Mouse (Mus musculus) hindbrain, embryonic 10.5 days (tissue): Measurements from ENCODE around the gene Lrp1. TPM values are rescaled to one million over a fixed set of nuclear protein-coding genes. Genes with fewer than 3 reads are reported as not detected.

Source experiments
- DNase-seq: peaks from one replicate; pipeline ENCODE4 v3.0.0-alpha.2; 2017; ENCODE audit warnings: low spot score
- H3K27ac ChIP-seq: fragments of 300-500 bp; sonication (generic); 2 replicates; pipeline ENCODE4 v1.5.1; 2016; ENCODE audit warnings: mild to moderate bottlenecking, moderate library complexity
- H3K27me3 ChIP-seq: fragments of 300-500 bp; sonication (generic); 2 replicates; pipeline ENCODE4 v1.6.1; 2016; ENCODE audit warnings: mild to moderate bottlenecking; ENCODE audit not compliant: poor library complexity, insufficient read depth, severe bottlenecking
- H3K36me3 ChIP-seq: fragments of 300-500 bp; sonication (generic); 2 replicates; pipeline ENCODE4 v1.6.1; 2016; ENCODE audit warnings: mild to moderate bottlenecking, moderate library complexity
- H3K4me1 ChIP-seq: fragments of 300-500 bp; sonication (generic); replicated peaks from 2 replicates; pipeline ENCODE4 v1.6.1; 2016; ENCODE audit warnings: mild to moderate bottlenecking
- H3K4me3 ChIP-seq: fragments of 300-500 bp; sonication (generic); 2 replicates; pipeline ENCODE4 v1.5.1; 2016; ENCODE audit warnings: mild to moderate bottlenecking, moderate library complexity
- H3K9me3 ChIP-seq: fragments of 300-500 bp; sonication (generic); 2 replicates; pipeline ENCODE4 v1.6.1; 2016; ENCODE audit warnings: mild to moderate bottlenecking, moderate library complexity
- WGBS: fragments of 180-500 bp; shearing (Covaris S2); methylation state at CpG from one replicate; pipeline ENCODE4 v1.1.7; 2016; 5-methylcytosine and 5-hydroxymethylcytosine counted together
- polyA plus RNA-seq: library from polyadenylated mRNA; unstranded; fragments of >200 nt; fragmentation: Nextera tagmentation; extraction: Ambion mirVana; gene quantifications from 2 replicates; pipeline ENCODE4 v1.2.1, GENCODE M21; 2016

The Lrp1 gene
- polyA plus RNA-seq, 1 experiment from 2014 or later: 71.7 TPM

GRCm38 (mm10) chr10:127515271-127515982 lies 105.5 kb downstream of the Lrp1 start:
- peak; percentile 43 for DNase-seq
- Histone ChIP-seq H3K4me3 (peak overlapping the region; percentile 40), H3K27me3 (peaks cover 98% of the 10 kb centered on the region), H3K27ac (peak overlapping the region; percentile 79), H3K4me1 (peaks cover 95% of the 10 kb centered on the region), H3K9me3 (0 out of 2 replicates have a peak, but pooled peaks cover 5% of the 10 kb centered on the region), H3K36me3 (peaks cover 36% of the 10 kb centered on the region)
- 20% methylated on average over 9 of the region's 9 CpGs for WGBS

GRCm38 (mm10) chr10:127514764-127515163 lies 106.2 kb downstream of the Lrp1 start, which contains the start of gene Ndufa4l2:
TSS of gene Ndufa4l2 (plus strand) at chr10:127514967.
- 4% methylated on average over 6 of the region's 6 CpGs for WGBS
- peak within 1 kb of the TSS; percentile 59 for H3K4me3 ChIP-seq
- DNase-seq: no peak
- peak within 1 kb of the TSS; percentile 89 for H3K27ac ChIP-seq
- H3K36me3 ChIP-seq: peaks cover 29% of the 10 kb centered on the region
- peaks cover 98% of the 10 kb centered on the region for H3K27me3 ChIP-seq
- peaks cover 95% of the 10 kb centered on the region for H3K4me1 ChIP-seq
- 0 out of 2 replicates have a peak, but pooled peaks cover 2% of the 10 kb centered on the region for H3K9me3 ChIP-seq

GRCm38 (mm10) chr10:127514111-127514698 lies 106.7 kb downstream of the Lrp1 start:
- 11% methylated on average over 13 of the region's 13 CpGs for WGBS
- Histone ChIP-seq H3K4me1 (peaks cover 96% of the 10 kb centered on the region), H3K9me3 (0 out of 2 replicates have a peak, but pooled peaks cover under 1% of the 10 kb centered on the region), H3K4me3 (peak overlapping the region; percentile 59), H3K27ac (peak overlapping the region; percentile 89), H3K36me3 (peaks cover 24% of the 10 kb centered on the region), H3K27me3 (peaks cover 99% of the 10 kb centered on the region)
- DNase-seq: no peak

GRCm38 (mm10) chr10:127513501-127514091 lies 107.4 kb downstream of the Lrp1 start:
- peak overlapping the region; percentile 59 for H3K4me3 ChIP-seq
- H3K4me1 ChIP-seq: peaks cover 99% of the 10 kb centered on the region
- H3K27ac ChIP-seq: peak overlapping the region; percentile 89
- under 1% methylated on average over 16 of the region's 16 CpGs for WGBS
- peaks cover 18% of the 10 kb centered on the region for H3K36me3 ChIP-seq
- peaks cover 99% of the 10 kb centered on the region for H3K27me3 ChIP-seq
- DNase-seq: peak; percentile 63
- no peaks in the 10 kb centered on the region for H3K9me3 ChIP-seq

- Histone ChIP-seq H3K27me3 (peaks cover 99% of the 10 kb centered on the region), H3K27ac (peak overlapping the region; percentile 89), H3K36me3 (peaks cover 10% of the 10 kb centered on the region), H3K4me3 (peak overlapping the region; percentile 59), H3K9me3 (no peaks in the 10 kb centered on the region), H3K4me1 (peaks cover 100% of the 10 kb centered on the region)
- under 1% methylated on average over 27 of the region's 27 CpGs for WGBS
- DNase-seq: peak; percentile 96
Observed at GRCm38 (mm10) chr10:127512813-127513212, 108.1 kb downstream of the Lrp1 start.

GRCm38 (mm10) chr10:127512307-127512666 lies 108.7 kb downstream of the Lrp1 start:
- Histone ChIP-seq H3K27ac (peak overlapping the region; percentile 89), H3K4me3 (peak overlapping the region; percentile 59), H3K9me3 (no peaks in the 10 kb centered on the region), H3K4me1 (peaks cover 99% of the 10 kb centered on the region), H3K27me3 (peaks cover 99% of the 10 kb centered on the region), H3K36me3 (peaks cover 5% of the 10 kb centered on the region)
- WGBS: 3% methylated on average over 7 of the region's 7 CpGs
- no peak for DNase-seq

- peaks cover 93% of the 10 kb centered on the region for H3K4me1 ChIP-seq
- peak overlapping the region; percentile 59 for H3K4me3 ChIP-seq
- peaks cover 99% of the 10 kb centered on the region for H3K27me3 ChIP-seq
- under 1% methylated on average over 46 of the region's 46 CpGs for WGBS
- peak; percentile 82 for DNase-seq
- H3K9me3 ChIP-seq: no peaks in the 10 kb centered on the region
- H3K27ac ChIP-seq: peak overlapping the region; percentile 89
- H3K36me3 ChIP-seq: no peaks in the 10 kb centered on the region
Observed at GRCm38 (mm10) chr10:127511634-127512306, 109.2 kb downstream of the Lrp1 start.

- H3K4me1 ChIP-seq: peaks cover 86% of the 10 kb centered on the region
- peak overlapping the region; percentile 59 for H3K4me3 ChIP-seq
- peak overlapping the region; percentile 89 for H3K27ac ChIP-seq
- 6% methylated on average over 11 of the region's 11 CpGs for WGBS
- H3K27me3 ChIP-seq: peaks cover 99% of the 10 kb centered on the region
- peak; percentile 39 for DNase-seq
- no peaks in the 10 kb centered on the region for H3K36me3 ChIP-seq
- H3K9me3 ChIP-seq: no peaks in the 10 kb centered on the region
Observed at GRCm38 (mm10) chr10:127510895-127511617, 109.9 kb downstream of the Lrp1 start.

GRCm38 (mm10) chr10:127509837-127510701 lies 110.9 kb downstream of the Lrp1 start:
- no peaks in the 10 kb centered on the region for H3K9me3 ChIP-seq
- H3K27me3 ChIP-seq: peaks cover 94% of the 10 kb centered on the region
- peak overlapping the region; percentile 59 for H3K4me3 ChIP-seq
- 0 out of 2 replicates have a peak, but pooled peaks cover 1% of the 10 kb centered on the region for H3K36me3 ChIP-seq
- peaks cover 76% of the 10 kb centered on the region for H3K4me1 ChIP-seq
- peak overlapping the region; percentile 89 for H3K27ac ChIP-seq
- DNase-seq: peak; percentile 55
- 4% methylated on average over 17 of the region's 17 CpGs for WGBS

- H3K27me3 ChIP-seq: peaks cover 86% of the 10 kb centered on the region
- 0 out of 2 replicates have a peak, but pooled peaks cover 3% of the 10 kb centered on the region for H3K36me3 ChIP-seq
- peaks cover 68% of the 10 kb centered on the region for H3K4me1 ChIP-seq
- peak; percentile 97 for DNase-seq
- peak overlapping the region; percentile 89 for H3K27ac ChIP-seq
- peak overlapping the region; percentile 59 for H3K4me3 ChIP-seq
- WGBS: under 1% methylated on average over 35 of the region's 35 CpGs
- H3K9me3 ChIP-seq: no peaks in the 10 kb centered on the region
Observed at GRCm38 (mm10) chr10:127509051-127509836, 111.7 kb downstream of the Lrp1 start.

GRCm38 (mm10) chr10:127508239-127508638 lies 112.7 kb downstream of the Lrp1 start:
- peaks cover 76% of the 10 kb centered on the region for H3K27me3 ChIP-seq
- peaks cover 58% of the 10 kb centered on the region for H3K4me1 ChIP-seq
- peak; percentile 82 for DNase-seq
- peak overlapping the region; percentile 59 for H3K4me3 ChIP-seq
- H3K27ac ChIP-seq: no peak overlapping the region; the same call in 1 of the 2 replicates
- WGBS: 2% methylated on average over 15 of the region's 15 CpGs
- H3K36me3 ChIP-seq: peaks cover 9% of the 10 kb centered on the region
- H3K9me3 ChIP-seq: no peaks in the 10 kb centered on the region
